Mouse (Mus musculus) hindbrain, embryonic 12.5 days (tissue): ENCODE measurements around the gene Mks1. TPM values are rescaled to one million over a fixed set of nuclear protein-coding genes. Genes with fewer than 3 reads are reported as not detected.

Experiments used
- ATAC-seq: fragments of 200-750 bp; cut with Nextera tagmentation; 2 replicates; pipeline ENCODE4 v1.8.0; 2017; ENCODE audit warnings: moderate TSS enrichment; ENCODE audit not compliant: low FRiP score
- H3K27ac ChIP-seq: fragments of 300-500 bp; sonication (generic); 2 replicates; pipeline ENCODE4 v1.5.1; 2016; ENCODE audit warnings: mild to moderate bottlenecking
- H3K27me3 ChIP-seq: fragments of 300-500 bp; sonication (generic); 2 replicates; pipeline ENCODE4 v1.6.1; 2016; ENCODE audit warnings: mild to moderate bottlenecking
- H3K36me3 ChIP-seq: fragments of 300-500 bp; sonication (generic); 2 replicates; pipeline ENCODE4 v1.6.1; 2016; ENCODE audit warnings: mild to moderate bottlenecking
- H3K4me1 ChIP-seq: fragments of 300-500 bp; sonication (generic); 2 replicates; pipeline ENCODE4 v1.6.1; 2016
- H3K4me2 ChIP-seq: fragments of 300-500 bp; sonication (generic); replicated peaks from 2 replicates; pipeline ENCODE4 v1.6.1; 2016; ENCODE audit warnings: mild to moderate bottlenecking
- H3K4me3 ChIP-seq: fragments of 300-500 bp; sonication (generic); 2 replicates; pipeline ENCODE4 v1.5.1; 2016; ENCODE audit warnings: mild to moderate bottlenecking
- H3K9ac ChIP-seq: fragments of 300-500 bp; sonication (generic); 2 replicates; pipeline ENCODE4 v1.6.1; 2016; ENCODE audit warnings: mild to moderate bottlenecking, moderate library complexity
- H3K9me3 ChIP-seq: fragments of 300-500 bp; sonication (generic); replicated peaks from 2 replicates; pipeline ENCODE4 v1.6.1; 2016; ENCODE audit warnings: mild to moderate bottlenecking
- WGBS: fragments of 180-500 bp; shearing (Covaris S2); methylation state at CpG from one replicate; pipeline ENCODE4 v1.1.7; 2016; 5-methylcytosine and 5-hydroxymethylcytosine counted together
- polyA plus RNA-seq: library from polyadenylated mRNA; unstranded; fragments of >200 nt; fragmentation: Nextera tagmentation; extraction: Ambion mirVana; gene quantifications from 2 replicates; pipeline ENCODE4 v1.2.1, GENCODE M21; 2016

The Mks1 gene
- 15.9 and 19.5 TPM in 2 replicates for polyA plus RNA-seq

DNA sequence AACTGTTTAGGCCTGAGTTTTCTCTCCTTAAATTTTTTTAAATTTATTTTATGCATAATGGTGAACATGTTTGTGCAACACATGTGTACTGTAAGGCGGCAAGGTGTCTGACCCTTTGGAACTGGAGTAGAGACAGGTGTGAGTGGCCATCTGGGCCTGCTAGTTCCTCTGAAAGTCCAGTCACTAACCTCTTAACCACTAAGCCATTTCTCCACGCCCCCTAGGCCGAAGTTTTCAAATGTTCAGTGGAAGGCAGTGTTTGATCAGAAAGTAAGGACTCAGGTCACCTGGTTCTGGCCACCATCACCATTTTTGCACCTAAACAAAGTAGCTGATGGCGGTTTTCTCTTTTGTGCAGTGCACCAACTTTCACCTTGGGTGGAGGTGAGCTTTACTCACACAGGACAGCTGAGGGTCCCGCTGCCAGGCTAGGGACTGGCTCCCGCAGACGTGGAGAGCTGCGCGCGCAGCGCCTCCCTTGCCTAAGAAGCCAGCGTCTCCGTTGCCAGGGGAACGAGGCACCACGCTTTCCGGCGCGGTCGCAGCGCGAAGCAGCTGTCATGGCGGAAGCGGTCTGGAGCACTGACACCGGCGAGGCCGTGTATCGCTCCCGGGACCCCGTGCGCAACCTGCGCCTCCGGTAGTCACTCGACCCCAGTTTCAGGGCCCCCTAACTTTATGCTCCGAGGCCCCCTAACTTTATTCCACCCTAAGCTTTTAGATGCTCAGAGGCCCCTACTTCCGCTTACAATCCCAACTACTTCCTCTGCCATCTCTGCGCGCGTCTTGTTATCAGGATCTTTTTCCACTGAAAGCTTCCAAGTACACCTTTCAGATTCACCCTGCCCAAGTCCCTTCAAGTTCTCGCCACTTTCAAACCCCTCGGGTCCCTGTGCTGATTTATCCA, at the start of gene Mks1:
TSS of gene Mks1 (plus strand) at position 526 of the 907 bp plus-strand sequence.
- H3K27ac ChIP-seq: peak within 1 kb of the TSS; percentile 30; the same call in 1 of the 2 replicates
- H3K9me3 ChIP-seq: no peaks in the 10 kb centered on the region
- H3K4me1 ChIP-seq: peaks cover 12% of the 10 kb centered on the region
- ATAC-seq: peak; percentile 95
- peak within 1 kb of the TSS; percentile 61 for H3K9ac ChIP-seq
- peaks cover 18% of the 10 kb centered on the region for H3K36me3 ChIP-seq
- H3K27me3 ChIP-seq: no peaks in the 10 kb centered on the region
- WGBS: 7% methylated on average over 40 of the region's 40 CpGs
- H3K4me2 ChIP-seq: peak within 1 kb of the TSS; percentile 70
- H3K4me3 ChIP-seq: peak within 1 kb of the TSS; percentile 61

DNA sequence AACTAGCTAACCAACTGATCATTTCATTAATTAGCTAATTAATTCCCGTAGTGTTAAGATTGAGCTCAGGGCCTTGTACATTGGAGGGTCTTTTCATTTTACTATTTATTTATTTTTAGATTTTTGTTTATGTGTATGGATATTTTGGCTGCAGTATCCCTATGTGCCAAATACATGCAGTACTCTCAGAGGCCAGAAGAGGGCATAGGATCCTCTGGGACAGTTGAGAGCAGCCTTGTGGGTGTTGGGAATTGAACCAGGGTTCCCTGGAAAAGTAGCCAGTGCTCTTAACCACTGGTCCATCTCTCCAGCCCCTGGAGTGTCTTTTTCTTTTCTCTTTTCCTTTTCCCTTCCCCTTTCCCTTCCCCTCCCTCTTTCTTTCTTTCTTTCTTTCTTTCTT, 47.6 kb upstream of the Mks1 start:
- H3K27ac ChIP-seq: no peak overlapping the region
- H3K4me3 ChIP-seq: no peak overlapping the region
- H3K4me1 ChIP-seq: 0 out of 2 replicates have a peak, but pooled peaks cover 2% of the 10 kb centered on the region
- H3K27me3 ChIP-seq: 0 out of 2 replicates have a peak, but pooled peaks cover 3% of the 10 kb centered on the region
- H3K9me3 ChIP-seq: no peaks in the 10 kb centered on the region
- no peak for ATAC-seq
- H3K9ac ChIP-seq: no peak overlapping the region
- 75% methylated on average over 1 of the region's 1 CpGs for WGBS
- H3K36me3 ChIP-seq: no peaks in the 10 kb centered on the region
- no peak overlapping the region for H3K4me2 ChIP-seq

DNA sequence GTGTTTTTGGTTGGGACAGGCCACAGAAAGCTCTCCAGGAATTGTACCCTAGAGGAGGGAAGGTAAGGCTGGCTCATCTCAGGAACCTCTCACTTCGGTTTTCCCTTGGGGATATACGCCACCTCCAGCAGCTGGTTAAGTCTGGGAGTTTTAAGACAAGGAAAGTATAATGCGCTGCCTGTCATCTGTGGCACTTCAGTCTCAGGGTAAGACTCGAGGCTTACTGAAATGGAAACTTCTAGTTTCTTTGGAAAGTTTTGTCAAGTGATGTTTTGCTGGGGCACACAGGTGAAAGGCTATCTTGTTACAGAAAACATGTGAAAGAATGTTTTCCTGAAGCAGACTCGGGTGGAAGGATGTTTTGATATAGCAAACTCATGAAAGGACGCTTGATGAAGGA, 45.6 kb upstream of the Mks1 start:
- no peak overlapping the region for H3K4me2 ChIP-seq
- H3K36me3 ChIP-seq: no peaks in the 10 kb centered on the region
- no peaks in the 10 kb centered on the region for H3K9me3 ChIP-seq
- ATAC-seq: no peak
- no peak overlapping the region for H3K27ac ChIP-seq
- WGBS: 85% methylated on average over 6 of the region's 6 CpGs
- H3K9ac ChIP-seq: no peak overlapping the region
- peaks cover 7% of the 10 kb centered on the region; the same call in 1 of the 2 replicates for H3K4me1 ChIP-seq
- no peaks in the 10 kb centered on the region for H3K27me3 ChIP-seq
- H3K4me3 ChIP-seq: no peak overlapping the region

DNA sequence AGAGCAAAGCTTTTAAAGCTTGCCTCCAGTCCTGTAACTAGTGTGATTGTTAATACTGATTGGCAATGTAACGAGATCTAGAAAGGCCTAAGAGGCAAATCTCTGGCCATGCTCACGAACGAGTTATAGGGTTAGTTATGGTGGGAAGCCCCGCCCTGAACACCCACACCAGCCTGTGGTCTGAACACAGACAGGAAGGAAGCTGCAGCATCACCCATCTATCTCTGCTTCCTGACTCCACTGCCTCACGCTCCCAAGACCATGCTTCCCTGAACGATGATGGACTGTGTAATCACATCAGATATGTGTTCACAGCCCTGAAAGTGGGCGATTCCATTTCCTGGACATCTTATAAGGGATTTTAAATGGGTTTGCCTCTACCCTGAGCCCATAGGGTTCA, 44.8 kb upstream of the Mks1 start:
- Histone ChIP-seq H3K9ac (no peak overlapping the region), H3K36me3 (no peaks in the 10 kb centered on the region), H3K4me1 (peaks cover 5% of the 10 kb centered on the region; the same call in 1 of the 2 replicates), H3K27ac (no peak overlapping the region), H3K27me3 (no peaks in the 10 kb centered on the region), H3K4me2 (no peak overlapping the region), H3K9me3 (no peaks in the 10 kb centered on the region), H3K4me3 (no peak overlapping the region)
- no peak for ATAC-seq
- 88% methylated on average over 7 of the region's 7 CpGs for WGBS

DNA sequence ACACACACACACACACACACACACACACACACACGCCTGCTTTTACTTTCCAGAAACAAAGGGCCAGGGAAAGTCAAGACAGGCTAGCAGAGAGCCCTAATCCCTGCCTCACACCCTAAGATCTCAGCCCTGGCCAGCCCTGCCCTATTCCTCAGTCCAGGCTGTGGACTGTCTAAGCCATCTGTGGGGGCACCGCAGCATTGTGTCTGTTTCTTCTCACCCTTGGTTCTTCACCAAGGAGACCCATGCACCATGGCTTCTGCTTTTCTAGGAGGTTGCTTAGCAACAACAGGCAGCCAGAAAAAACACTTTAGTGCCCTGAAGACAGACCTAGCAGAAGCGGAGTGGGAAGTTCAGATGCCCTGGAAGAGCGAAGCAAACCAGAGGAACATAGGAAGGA, 41.6 kb upstream of the Mks1 start:
- Histone ChIP-seq H3K4me3 (no peak overlapping the region), H3K9ac (no peak overlapping the region)
- ATAC-seq: no peak

DNA sequence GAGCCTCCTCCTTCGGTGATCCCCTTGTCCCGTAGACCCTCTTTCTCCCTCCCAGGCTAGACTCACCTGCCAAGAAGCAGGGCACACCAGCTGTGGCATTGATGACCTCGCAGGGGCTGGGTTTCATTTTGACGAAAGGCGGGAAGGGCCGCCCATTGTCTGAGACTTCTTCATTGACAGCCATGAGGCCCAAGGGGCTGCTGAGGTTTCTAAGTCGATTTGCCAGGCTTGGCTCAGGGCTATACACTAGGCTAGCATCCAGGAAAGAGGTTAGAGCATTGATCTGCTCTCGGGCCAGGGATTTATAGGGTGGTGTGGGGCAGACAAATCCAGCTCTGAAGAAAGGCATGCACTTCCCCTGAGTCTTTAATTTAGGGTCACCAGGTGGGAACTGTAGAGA, 38.2 kb upstream of the Mks1 start:
- Histone ChIP-seq H3K36me3 (no peaks in the 10 kb centered on the region), H3K4me1 (peaks cover 21% of the 10 kb centered on the region), H3K4me3 (no peak overlapping the region), H3K27ac (no peak overlapping the region), H3K4me2 (no peak overlapping the region), H3K9ac (no peak overlapping the region), H3K9me3 (no peaks in the 10 kb centered on the region), H3K27me3 (peaks cover 6% of the 10 kb centered on the region; the same call in 1 of the 2 replicates)
- no peak for ATAC-seq
- 68% methylated on average over 8 of the region's 8 CpGs for WGBS

More for the DNA sequence above, 41.6 kb upstream of the Mks1 start:
- no peaks in the 10 kb centered on the region for H3K36me3 ChIP-seq
- H3K27me3 ChIP-seq: no peaks in the 10 kb centered on the region
- H3K27ac ChIP-seq: no peak overlapping the region
- H3K4me2 ChIP-seq: no peak overlapping the region
- WGBS: 43% methylated on average over 4 of the region's 4 CpGs
- H3K9me3 ChIP-seq: no peaks in the 10 kb centered on the region
- H3K4me1 ChIP-seq: peaks cover 9% of the 10 kb centered on the region

DNA sequence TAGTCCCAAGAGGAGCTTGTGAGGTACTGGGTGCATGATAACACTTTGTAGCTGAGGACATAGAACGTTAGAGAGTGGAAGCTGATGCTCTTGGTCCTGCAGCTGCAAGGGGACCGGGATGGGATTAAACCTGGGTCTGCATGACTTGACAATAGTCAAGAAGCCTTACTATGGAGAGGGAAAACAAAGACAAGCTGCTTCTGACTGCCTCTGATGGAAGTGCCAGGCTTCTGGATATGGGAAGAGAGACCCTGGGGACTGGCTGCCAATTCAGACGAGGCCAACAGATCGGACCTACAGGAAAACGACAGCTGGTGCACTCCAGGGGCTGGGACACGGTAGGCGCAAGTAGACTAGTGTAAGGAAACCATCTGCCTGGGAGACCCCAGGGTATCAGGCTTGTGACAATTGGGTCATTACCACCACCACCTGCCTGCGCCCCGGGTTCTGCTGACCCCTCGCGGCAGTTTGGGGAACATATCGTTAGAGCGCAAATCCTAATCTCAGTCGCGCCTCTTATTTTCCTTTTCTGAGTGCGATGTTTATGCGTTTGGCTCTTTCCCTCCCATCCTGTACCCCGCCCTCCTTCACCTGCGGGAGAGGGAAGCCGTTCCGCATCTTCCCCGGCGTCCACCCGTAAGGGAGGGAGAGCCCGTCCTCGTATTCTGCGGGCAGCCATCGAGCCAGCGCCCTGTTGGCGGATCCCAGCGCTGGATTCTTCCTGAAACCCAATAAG, 36.1 kb upstream of the Mks1 start:
- WGBS: 3% methylated on average over 31 of the region's 31 CpGs
- Histone ChIP-seq H3K9me3 (no peaks in the 10 kb centered on the region), H3K4me1 (peaks cover 16% of the 10 kb centered on the region), H3K36me3 (no peaks in the 10 kb centered on the region), H3K27ac (peak overlapping the region; percentile 62), H3K9ac (peak overlapping the region; percentile 60), H3K4me3 (peak overlapping the region; percentile 37), H3K4me2 (peak overlapping the region; percentile 66), H3K27me3 (peaks cover 6% of the 10 kb centered on the region; the same call in 1 of the 2 replicates)
- ATAC-seq: peak; percentile 94

DNA sequence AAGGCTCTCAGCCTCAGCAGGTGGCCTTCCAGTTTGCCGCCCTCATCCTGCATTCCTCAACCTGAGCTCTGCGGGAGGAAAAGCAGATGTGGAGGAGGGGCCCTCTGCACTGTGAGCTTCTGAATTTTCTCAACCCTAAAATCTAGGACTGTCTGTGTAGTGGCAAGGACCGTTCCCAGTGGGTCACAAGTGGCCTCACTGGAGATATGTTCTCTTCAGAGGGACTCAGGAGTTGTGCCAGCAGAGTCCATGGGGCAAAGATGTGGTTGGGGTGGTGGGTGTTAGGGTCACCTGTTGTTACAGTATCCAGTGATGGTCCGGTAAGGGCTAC, 35.6 kb upstream of the Mks1 start:
- ATAC-seq: no peak; the same call in none of the 2 replicates
- Histone ChIP-seq H3K36me3 (no peaks in the 10 kb centered on the region), H3K4me3 (peak overlapping the region; percentile 37), H3K9me3 (no peaks in the 10 kb centered on the region), H3K4me1 (peaks cover 16% of the 10 kb centered on the region), H3K4me2 (peak overlapping the region; percentile 66), H3K27me3 (peaks cover 6% of the 10 kb centered on the region; the same call in 1 of the 2 replicates), H3K27ac (0 out of 2 replicates have a peak overlapping the region, but pooled peaks have one; percentile 18), H3K9ac (peak overlapping the region; percentile 60; the same call in 1 of the 2 replicates)
- 34% methylated on average over 4 of the region's 4 CpGs for WGBS

DNA sequence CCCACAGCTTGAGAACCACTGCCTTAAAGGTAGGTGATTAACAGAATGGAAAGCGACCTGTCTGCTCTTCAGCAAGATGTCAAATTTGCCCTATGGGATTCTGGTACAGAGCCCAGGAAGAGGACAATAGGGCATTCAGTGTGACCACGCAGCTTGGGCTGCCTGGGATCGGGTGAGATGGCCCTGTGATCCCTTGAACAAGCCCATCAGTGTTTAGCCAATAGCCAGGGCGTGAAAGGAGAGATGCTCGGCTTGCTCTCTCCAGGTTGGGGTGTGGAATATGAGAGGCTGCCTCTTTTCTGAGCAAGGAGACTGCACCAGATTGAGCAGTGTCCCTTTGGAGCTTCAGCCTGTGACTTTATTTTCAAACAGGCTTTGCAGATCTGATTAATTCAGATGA, 31.5 kb upstream of the Mks1 start:
- no peaks in the 10 kb centered on the region for H3K36me3 ChIP-seq
- no peak overlapping the region for H3K9ac ChIP-seq
- H3K27me3 ChIP-seq: peaks cover 6% of the 10 kb centered on the region; the same call in 1 of the 2 replicates
- 47% methylated on average over 5 of the region's 5 CpGs for WGBS
- H3K4me2 ChIP-seq: no peak overlapping the region
- no peak overlapping the region for H3K4me3 ChIP-seq
- peaks cover 11% of the 10 kb centered on the region for H3K4me1 ChIP-seq
- no peak for ATAC-seq
- H3K27ac ChIP-seq: no peak overlapping the region
- H3K9me3 ChIP-seq: no peaks in the 10 kb centered on the region

DNA sequence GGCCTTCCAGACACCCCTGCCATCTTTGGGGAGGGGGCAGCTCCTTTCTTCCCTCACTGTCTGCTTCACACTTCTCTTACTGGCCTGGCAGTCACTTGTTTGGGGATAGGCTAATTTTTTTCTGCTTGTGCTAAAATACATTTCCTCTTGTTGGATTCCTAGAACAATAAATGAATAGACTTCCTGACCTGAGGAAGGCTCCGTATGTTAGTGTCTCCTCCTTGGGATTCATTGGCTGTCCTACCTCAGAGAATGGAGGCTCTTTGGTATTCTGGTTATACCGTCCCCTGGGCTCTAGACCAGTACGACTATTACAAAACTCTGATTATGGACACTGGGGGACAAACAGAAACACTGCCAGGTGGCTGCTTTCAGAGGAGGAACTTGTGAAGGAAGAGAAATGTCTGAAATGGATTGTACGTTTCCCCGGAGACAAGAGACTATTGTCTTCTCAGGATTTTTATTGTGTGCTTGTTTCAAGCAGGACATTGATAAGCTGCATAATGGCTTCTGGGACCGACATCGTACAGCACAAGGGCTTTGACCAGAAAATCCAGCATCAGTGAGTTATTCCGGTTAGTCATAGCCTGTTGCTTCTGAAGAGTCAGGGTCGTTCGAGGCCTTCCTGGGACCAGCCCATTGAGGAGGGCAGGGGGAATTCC, 24.6 kb upstream of the Mks1 start, which contains the start of gene Lpo:
TSS of gene Lpo (minus strand) at position 51 of the 662 bp plus-strand sequence.
- Histone ChIP-seq H3K9ac (0 out of 2 replicates have a peak within 1 kb of the TSS, but pooled peaks have one; percentile 23), H3K4me1 (peaks cover 11% of the 10 kb centered on the region), H3K4me2 (no peak within 1 kb of the TSS), H3K9me3 (no peaks in the 10 kb centered on the region), H3K27me3 (no peaks in the 10 kb centered on the region; the same call in 1 of the 2 replicates), H3K4me3 (no peak within 1 kb of the TSS), H3K27ac (0 out of 2 replicates have a peak within 1 kb of the TSS, but pooled peaks have one; percentile 13), H3K36me3 (no peaks in the 10 kb centered on the region)
- no peak for ATAC-seq
- WGBS: 34% methylated on average over 10 of the region's 10 CpGs

DNA sequence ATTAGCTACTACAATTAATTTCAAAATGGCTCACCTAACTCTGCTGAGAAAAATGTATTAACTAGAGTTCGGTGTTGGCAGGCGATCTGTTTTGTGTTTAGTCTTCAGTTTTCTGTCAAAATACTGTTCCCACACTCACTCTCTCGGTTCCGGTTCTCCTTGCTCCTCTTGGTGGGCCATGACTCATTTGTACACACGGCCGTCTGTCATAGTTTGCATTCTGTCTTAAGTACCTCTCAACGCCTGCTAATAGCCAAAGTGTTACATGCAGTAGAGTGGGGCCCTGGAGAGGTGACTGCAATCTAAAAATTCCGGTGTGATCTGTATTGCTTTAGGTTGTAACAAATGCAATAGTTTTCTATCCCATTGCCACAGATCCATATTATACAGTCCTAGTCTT, 12.3 kb upstream of the Mks1 start:
- H3K4me1 ChIP-seq: no peaks in the 10 kb centered on the region

DNA sequence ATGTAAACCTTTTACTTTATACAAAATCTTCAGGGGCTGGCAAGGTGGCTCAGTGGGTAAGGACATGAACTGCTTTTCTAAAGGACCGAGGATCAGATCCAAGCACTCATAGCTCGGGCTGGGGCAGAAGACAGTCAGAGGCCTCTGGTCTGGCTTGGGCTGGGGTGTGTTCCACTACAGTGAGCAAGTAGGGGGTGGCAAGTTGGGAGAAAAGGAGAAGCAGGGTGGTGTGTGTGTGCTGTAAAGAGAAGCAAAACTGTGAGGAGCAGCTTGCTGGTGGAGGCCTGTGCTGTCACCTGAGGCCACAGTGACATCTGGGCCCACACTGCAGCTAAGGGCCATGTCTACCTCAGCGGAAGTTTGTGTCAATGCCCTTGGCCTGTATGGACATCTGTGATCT, 11.6 kb upstream of the Mks1 start:
- Histone ChIP-seq H3K9me3 (no peaks in the 10 kb centered on the region), H3K4me1 (no peaks in the 10 kb centered on the region), H3K9ac (no peak overlapping the region), H3K4me2 (no peak overlapping the region), H3K27ac (no peak overlapping the region), H3K36me3 (no peaks in the 10 kb centered on the region), H3K4me3 (no peak overlapping the region), H3K27me3 (no peaks in the 10 kb centered on the region)
- 85% methylated on average over 3 of the region's 3 CpGs for WGBS
- no peak for ATAC-seq

More for the DNA sequence above, 12.3 kb upstream of the Mks1 start:
- WGBS: 91% methylated on average over 8 of the region's 8 CpGs
- H3K4me3 ChIP-seq: no peak overlapping the region
- no peak overlapping the region for H3K4me2 ChIP-seq
- no peaks in the 10 kb centered on the region for H3K36me3 ChIP-seq
- no peak overlapping the region for H3K9ac ChIP-seq
- H3K27ac ChIP-seq: no peak overlapping the region
- no peak for ATAC-seq
- no peaks in the 10 kb centered on the region for H3K27me3 ChIP-seq
- H3K9me3 ChIP-seq: no peaks in the 10 kb centered on the region
